Mouse (Mus musculus) spleen, postnatal 14 days (tissue): ENCODE results near the gene Fam43b.
"Not testable (repeated sequence)": the region's sequence is repeated elsewhere in the genome, so short reads cannot be mapped to it uniquely, and the experiment has no call there.

Source experiments
- DNase-seq, 2 experiments: peaks; one replicate each; pipeline ENCODE4 v3.0.0; 2021 to 2022; ENCODE audit warnings: low spot score in 2 of 2

The Fam43b gene

DNA sequence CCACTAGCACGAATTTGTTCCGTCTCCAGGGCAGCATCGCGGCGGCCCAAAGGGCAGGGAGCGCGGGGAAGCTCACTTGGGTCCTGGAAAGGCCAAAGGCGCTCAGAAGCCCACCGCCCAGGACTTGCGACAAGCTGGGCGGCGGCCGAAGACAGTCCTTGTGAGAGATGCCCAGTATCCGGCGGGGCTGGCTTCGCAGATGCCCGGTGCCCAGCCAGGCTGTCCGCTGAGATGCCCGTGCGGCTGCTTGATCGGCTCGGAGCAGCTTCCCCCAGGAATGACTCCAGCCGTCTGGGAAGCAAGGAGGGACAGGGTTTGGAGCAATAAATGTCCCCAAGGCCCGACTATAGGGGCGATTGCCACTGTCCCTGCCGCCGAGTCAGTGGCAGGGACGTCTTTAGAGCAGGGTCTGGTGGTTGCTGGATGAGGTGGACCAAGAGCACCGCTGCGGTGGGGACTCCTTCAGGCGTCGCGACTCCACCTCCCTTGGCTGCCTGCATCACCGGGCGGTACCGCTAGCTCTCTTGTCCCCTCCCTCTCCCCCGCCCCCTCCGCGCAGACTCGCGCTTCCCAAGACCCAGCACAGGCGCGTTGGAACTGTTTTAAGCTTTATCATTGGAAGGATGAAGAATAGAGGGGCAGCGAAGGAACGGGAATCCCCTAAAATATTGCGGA lies at the start of gene Fam43b:
Fam43b (minus strand) TSS at position 558 of the 675 bp plus-strand sequence.
- DNase-seq, result no peak

DNA sequence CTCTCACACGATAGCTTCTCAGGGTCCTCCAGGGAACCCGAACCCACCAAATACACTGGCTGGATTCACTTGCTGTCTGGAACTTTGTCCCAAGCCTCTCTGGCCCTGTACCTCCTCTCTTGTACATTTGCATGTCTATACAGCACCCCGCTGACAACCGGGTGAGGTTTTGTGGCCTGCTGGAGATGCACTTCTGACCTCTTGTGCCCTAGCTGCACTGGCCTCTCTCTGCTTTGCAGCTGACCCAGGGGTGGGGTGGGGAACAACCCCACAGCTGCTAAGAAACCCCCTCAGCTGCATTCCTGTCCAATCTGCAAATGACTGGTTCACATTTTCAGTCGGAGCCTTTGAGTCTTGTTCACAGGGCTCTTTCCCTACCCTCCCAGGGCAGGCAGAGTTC lies 48.6 kb upstream of the Fam43b start:
- DNase-seq, result no peak

DNA sequence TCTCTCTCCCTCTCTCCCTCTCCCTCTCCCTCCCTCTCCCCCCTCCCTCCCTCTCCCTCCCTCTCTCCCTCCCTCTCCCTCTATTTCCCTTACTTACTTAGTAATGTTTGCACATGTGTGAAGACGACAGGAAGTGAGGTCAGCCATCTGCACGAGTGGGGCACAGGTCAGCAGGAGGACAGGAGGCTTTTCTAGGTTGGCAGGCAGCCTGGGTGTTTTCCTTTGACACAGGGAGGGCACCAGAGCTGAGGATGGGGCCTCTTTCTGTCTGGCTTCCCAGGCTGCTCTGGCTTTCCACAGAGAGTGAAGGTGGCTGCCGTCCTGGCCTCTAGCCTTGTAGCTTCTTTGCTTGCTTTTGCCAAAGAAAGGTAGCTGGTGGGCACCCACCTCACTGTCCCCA lies 43.7 kb upstream of the Fam43b start:
- DNase-seq, result no peak

DNA sequence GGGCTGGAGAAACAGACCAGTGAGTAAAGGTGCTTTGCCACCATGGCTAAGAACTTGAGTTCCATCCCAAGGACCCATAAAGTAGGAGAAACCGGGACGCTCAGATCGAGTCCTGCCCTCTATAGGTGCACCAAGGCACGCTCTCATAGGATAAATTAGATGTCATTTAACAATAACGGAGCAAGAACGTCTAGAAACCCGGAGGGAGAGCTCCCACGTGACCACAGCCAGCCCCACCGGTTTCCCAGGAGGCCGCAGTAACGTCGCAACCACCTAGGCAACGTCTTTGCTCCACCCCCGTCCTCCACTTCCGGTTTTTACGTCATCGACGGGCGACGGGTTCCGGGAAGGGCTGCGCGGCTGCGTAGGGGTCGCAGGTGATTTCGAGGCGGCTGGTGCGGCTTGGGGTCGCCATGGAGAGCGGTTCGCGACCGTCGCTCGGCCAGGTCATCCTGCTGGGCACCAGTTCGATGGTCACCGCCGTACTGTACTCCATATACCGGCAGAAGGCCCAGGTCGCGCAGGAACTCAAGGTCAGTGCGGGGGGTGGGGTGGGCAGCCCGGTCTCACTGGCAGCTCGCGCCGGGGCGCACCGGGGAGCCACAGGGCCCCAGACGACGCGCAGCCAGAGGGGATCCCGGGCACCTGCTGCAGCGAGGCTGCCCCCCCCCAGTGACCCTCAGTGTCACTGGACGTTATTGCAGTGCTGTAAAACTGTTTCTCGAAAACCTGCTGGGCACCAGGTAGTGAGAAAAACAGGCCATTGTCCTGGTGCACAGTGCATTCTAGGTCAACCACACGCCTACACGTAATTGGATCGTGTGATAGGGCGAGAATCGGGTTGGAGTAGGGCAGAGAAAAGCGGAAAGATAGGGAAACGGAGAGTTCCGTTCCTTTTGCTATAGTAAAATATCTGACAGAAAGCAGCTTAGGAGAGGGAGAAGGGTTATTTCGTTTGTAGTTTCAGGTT lies 38.3 kb upstream of the Fam43b start, which contains the start of gene Mul1:
Mul1 (plus strand) TSS at position 325 of the 970 bp plus-strand sequence.
- DNase-seq, result peak; percentile 81 to 95

DNA sequence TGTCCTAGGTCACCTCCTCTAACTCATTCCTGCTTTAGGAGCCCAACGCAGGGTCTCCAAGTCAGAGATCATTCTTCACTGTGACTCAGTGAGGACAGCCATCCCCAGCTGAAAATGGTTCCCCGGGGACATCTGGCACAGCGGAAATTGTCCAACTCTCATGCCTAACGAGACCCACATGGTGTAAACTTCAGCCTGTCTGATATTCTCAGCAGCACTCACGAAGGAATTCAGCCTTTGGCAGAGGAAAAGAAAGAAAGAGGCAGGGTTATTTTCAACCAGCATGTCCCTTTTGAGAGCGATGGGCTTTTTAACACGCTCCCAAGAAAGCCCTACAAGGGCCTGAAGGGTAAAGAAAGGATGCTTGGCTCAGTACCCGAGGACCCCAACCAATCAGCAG lies 35.0 kb upstream of the Fam43b start:
- no peak for DNase-seq

DNA sequence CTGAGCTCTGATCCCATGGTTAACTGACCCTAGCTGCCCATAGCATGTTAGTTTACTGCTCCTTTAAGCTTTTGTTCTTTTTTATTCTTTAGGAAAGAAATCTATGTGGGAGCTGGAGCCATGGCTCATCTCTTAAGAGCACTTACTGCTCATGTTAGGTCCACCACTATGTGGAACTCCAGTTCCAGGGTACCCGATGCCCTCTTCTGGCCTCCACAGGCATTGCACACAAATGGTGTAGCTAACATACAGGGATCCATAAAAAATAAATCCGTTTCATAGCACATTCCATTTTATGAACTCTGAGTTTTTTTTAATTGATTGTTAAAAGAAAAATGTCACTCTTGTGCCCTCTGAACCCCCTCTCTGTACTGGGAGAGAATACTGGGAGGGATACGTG lies 33.5 kb upstream of the Fam43b start:
- no peak for DNase-seq

DNA sequence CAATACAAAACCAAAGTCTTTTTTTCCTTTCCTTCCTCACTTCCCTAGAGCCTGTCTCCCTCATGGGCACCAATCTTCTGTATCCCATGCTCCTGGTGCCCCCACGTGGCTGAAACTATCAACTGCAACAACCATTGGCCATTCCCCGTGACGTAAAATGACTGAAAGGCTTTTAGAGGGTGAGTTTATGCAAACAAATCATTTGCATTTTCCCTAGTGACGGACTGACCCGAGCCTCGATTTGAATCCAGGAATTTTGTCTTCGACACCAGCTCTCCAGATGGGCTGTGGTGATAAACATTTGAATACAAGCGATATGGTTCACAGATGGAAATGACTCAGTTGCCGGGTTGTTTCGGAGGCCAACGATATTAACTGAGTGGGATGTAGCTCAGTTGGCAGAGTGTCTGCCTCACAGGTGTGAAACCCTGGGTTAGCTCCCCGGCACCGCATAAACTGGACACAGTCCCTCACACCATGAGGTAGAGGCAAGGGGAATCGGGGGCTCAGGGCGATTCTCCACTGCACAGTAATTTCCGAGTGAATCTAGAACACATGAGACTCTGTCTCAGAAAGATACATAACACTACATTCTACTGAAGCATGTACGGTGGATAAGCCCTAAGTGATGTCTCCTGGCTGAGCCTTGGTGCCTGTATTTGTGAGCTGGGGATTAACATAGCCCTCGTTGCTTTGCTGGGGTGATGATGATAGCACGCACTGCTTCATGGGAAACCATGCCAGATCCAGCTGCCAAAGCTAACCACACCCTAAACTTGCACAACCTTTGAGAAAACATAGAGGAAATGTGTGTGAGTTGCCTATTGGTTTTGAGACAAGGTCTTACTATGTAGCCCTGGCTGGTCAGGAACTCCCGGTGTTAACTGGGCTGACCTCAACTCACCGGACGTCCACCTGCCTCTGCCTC lies 30.7 kb upstream of the Fam43b start:
- peak; percentile 31 to 54 for DNase-seq

DNA sequence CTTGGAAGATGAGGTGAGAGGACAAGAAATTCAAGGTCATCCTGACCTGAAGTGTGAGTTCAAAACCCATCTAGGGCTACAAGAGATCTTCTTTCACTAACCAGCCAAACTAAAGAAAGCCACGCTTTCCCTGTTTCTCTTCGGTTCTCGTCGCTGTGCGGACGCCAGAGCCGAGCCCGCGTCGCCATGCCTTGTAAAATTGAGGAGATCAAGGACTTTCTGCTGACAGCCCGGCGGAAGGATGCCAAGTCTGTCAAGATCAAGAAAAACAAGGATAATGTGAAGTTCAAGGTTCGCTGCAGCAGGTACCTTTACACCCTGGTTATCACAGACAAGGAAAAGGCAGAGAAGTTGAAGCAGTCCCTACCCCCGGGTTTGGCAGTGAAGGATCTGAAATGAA lies 29.3 kb upstream of the Fam43b start:
- DNase-seq, result not testable (repeated sequence)

DNA sequence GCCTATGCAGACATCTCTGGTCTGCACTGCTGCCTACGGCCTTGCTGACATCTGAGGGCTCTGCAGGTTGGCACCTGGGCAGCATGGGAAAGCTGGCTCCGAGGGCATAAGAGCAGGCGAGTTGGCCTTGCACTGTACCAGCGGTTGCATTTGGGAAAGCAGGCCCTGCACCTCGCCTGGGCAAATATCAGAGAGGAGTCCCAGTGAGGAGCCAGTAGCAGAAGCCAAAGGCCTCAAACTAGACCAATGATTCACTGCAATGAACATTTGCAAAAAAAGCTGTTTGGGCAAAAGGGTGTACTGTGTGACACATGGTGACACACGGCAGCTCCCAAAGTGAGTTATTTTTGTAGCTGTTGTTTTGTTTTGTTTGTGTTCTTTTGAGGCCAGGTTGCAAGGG lies 28.7 kb upstream of the Fam43b start:
- no peak for DNase-seq

DNA sequence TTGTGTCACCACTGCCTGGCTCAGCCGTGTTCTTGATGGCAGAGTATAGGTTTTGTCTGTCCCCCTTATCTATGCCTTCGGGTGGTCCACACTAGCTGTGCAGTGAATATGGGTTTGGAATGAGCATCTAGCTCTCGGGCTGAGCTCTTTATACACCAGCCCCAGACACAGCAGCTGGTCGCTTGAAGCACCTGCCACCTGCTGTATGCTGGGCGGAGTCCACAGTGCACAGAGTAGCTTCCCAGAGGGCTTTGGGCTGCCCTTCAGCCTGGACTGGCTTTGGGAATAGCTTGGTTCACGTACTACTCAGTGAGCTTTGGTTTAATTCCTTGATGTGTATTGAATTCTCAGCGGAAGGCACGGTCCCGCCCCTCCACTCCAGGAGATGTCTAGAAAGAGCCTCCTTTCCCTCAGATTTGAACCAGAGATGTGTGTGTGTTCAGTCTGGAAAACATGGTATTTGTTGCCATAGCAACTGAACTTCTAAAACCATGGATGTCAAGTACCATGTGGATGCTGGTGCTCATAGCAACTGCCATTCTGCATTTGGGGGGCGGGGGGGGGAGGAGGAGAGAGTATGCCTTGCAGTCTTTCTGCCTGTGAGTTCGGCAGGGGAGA lies 22.1 kb upstream of the Fam43b start:
- no peak for DNase-seq

DNA sequence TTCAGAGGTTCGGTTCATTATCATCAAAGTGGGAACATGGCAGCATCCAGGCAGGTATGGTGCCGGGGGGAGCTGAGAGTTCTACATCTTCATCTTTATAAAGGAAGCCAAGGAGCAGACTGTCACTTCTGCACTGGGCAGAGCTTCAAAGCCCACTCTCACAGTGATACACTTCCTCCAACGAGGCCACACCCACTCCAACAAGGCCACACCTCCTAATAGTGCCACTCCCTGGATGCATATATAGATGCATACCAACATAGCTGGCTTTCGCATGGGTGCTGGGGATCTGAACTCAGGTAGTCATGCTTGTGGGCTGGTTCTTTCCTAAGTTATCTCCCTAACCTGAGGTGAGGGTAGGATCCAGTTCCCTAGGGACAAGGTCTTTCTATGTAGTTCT lies 21.6 kb upstream of the Fam43b start:
- DNase-seq, result no peak

DNA sequence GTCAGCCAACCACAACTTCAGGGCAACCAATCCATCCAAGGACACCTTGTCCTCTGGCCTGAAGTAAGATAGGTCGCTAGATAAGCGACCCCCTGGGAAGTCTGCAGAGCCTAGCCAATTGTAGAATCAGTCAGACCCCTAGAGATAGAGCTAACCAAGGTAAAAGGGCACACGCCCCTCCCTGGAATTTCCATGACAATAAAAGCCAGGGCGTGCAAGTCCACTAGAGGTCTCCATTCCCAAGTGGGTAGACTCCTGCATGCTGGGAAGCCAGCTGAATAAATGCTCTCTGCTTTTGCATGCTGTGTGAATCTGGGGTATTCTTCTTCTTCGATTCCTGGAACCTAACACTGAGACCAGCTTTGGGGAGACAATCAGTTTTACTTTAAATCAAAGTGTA lies 20.1 kb upstream of the Fam43b start:
- no peak for DNase-seq

DNA sequence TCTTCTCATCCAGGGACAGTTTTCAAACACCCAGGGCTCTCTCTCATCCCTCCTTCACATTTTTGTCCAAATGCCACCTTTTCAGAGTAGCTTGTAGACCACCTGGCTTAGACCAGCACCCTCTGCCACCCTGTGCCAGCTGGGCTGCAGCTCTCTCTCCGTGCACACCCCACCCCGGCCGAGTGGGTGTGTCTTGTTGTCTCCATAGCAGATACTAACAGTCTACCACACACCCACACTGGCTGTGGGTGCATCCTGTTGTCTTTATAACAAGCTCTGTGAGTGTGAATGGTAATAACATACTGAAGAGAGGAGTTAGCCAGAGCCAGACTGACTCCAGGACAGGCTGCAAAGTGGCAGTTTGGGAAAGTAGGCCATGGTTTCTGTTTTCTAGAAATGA lies 19.7 kb upstream of the Fam43b start:
- no peak for DNase-seq

DNA sequence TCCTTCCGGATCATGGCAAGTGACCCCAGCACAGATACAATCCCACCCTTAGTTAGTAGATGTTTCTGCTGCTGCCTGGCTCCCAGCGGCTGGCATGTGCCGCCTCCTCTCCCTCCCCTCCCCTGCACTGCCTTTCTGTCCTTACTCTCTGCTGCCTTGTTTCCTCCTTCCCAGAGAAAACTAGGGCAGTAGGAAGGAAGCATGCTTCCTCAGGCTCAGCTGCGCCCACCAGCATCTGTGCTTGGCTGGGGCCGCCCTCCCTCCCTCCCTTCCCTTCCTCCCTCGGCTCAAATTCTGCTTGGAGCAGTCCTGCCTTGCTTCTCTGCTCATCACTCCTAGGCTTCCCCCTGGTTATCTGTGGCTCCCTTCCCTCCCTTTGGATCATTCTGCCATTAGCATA lies 18.4 kb upstream of the Fam43b start:
- no peak for DNase-seq

DNA sequence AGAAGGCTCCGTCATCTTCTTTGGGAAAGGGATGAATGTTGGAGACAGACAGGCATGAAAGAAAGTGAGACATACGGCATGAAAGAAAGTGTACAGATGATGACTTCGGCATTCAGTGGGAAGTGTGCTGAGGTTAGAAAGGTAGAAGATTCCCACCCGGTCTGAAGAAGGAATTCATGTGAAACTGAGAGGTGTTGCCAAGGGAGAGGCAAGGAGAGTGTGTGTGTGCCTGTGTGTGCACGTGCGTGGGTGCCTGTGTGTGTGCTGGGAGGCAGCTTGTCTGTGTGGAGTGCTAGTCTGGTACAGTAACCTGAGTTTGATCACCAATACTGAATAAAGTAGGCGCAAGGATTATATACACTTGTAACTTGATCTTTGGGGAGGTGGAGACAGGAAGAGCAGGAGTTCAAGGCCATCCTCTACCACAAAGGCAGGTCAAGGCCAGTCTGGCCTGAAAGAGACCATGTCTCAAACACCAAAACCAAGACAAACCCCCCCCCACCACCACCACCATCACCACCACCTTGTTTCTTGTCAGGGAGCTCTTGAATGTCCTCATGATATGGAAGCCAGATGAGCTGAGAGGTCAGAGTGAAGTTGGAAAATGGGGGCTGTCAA lies 15.3 kb upstream of the Fam43b start:
- no peak for DNase-seq

DNA sequence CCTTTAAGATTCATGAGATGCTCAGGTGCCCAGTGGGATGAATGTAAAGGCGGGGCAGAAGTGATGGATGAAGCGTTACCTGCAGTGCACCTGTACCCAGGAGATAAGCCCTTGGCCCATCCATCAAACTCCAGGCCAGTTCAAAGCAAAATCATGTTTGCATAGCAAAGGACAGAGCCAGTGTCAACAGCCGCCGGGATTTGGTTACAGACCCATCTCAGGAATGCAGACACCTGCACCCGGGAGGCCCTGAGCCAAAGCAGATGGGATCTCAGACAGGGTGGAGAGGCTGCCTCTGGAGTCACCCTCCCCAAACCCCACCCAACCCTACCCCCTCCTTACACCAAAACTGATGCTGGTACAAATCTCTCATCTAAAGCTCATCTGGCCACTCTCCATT lies 14.7 kb upstream of the Fam43b start:
- no peak for DNase-seq

DNA sequence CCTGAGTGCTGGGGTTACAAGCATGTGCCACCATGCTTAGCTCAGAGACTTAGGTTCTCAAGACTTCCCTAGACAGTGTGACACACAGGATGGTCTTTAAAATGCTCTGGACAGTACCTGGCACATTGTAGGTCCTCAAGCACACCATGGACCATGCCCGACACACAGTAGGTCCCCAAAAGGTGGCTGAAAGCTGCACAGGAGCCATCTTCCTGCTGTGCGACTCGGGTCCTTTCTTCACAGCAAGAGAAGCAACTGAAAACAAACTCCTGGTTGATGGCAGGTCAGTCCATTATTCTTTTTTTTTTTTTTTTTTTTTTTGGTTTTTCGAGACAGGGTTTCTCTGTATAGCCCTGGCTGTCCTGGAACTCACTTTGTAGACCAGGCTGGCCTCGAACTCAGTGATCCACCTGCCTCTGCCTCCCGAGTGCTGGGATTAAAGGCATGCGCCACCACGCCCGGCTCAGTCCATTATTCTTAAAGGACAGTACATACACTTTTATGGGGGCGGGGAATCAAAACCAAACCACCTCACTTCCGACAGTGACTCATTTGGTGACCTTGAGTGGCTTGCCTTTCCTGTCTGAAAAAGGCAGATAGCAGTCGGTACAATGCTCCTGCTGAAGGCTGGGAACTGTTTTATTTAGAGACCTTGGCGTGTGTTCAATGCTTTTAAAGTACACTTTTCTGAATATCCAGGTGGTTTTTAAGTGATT lies 11.3 kb upstream of the Fam43b start:
- no peak for DNase-seq

DNA sequence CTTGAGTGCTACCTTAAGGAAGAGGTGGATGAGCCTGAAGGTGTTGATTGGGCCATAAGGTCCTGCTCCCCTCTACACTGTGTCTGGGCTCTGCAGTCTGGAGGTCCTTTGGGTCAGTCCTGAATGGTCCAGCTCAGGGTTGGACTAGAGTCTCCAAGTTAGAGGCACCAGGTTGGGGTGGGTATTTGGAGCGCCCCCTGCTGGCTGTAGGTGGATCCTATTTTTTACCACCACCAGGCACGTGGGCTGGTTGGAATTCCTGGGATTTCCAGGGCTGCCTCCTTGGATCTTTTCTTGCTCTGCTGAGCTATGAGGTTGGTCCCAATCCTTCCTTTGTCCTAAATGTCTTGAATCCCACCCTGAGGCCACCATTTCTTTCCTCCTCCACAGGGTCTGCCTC lies 8.5 kb upstream of the Fam43b start:
- DNase-seq, result no peak

DNA sequence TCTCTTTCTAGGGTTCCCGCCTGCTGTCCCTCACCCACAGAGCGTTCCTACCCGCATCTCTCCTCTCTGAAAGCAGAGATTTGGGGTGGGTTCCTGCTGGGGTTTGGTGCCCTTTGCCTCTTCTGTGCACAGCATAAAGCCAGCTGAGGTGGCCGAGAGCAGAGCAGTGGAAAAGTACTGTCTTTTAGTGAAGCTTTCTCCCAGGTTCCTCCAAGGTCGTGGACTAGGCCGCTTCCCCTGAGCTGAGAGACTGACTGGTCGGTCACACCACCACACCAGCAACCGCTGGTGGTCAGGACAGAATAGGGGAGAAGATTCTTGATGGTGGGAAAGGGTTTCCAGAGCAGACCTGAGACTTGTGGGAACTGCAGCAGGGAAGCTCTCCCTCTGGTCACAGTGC lies 383 bp upstream of the Fam43b start:
- no peak for DNase-seq
